Mouse (Mus musculus) embryonic facial prominence, embryonic 15.5 days (tissue): ENCODE measurements around the gene Ube2z. TPM values are rescaled to one million over a fixed set of nuclear protein-coding genes. Genes with fewer than 3 reads are reported as not detected.

ENCODE experiments used
- ATAC-seq: fragments of 200-750 bp; cut with Nextera tagmentation; 2 replicates; pipeline ENCODE4 v1.8.0; 2017; ENCODE audit warnings: low read depth, moderate TSS enrichment; ENCODE audit not compliant: insufficient number of reproducible peaks, low FRiP score, low TSS enrichment
- H3K27ac ChIP-seq: fragments of 300-500 bp; sonication (generic); replicated peaks from 2 replicates; pipeline ENCODE4 v1.5.1; 2015; ENCODE audit warnings: mild to moderate bottlenecking, inconsistent platforms
- H3K27me3 ChIP-seq: fragments of 300-500 bp; sonication (generic); 2 replicates; pipeline ENCODE4 v1.6.1; 2015; ENCODE audit warnings: inconsistent platforms
- H3K36me3 ChIP-seq: fragments of 300-500 bp; sonication (generic); 2 replicates; pipeline ENCODE4 v1.6.1; 2015; ENCODE audit warnings: mild to moderate bottlenecking, inconsistent platforms
- H3K4me1 ChIP-seq: fragments of 300-500 bp; sonication (generic); 2 replicates; pipeline ENCODE4 v1.6.1; 2015; ENCODE audit warnings: inconsistent platforms
- H3K4me2 ChIP-seq: fragments of 300-500 bp; sonication (generic); replicated peaks from 2 replicates; pipeline ENCODE4 v1.6.1; 2015; ENCODE audit warnings: mild to moderate bottlenecking, inconsistent platforms
- H3K4me3 ChIP-seq: fragments of 300-500 bp; sonication (generic); replicated peaks from 2 replicates; pipeline ENCODE4 v1.5.1; 2015; ENCODE audit warnings: mild to moderate bottlenecking, inconsistent platforms
- H3K9ac ChIP-seq: fragments of 300-500 bp; sonication (generic); 2 replicates; pipeline ENCODE4 v1.6.1; 2015; ENCODE audit warnings: inconsistent platforms
- H3K9me3 ChIP-seq: fragments of 300-500 bp; sonication (generic); replicated peaks from 2 replicates; pipeline ENCODE4 v1.6.1; 2016; ENCODE audit warnings: inconsistent platforms
- WGBS: fragments of 180-500 bp; shearing (Covaris S2); methylation state at CpG from one replicate; pipeline ENCODE4 v1.1.7; 2015; 5-methylcytosine and 5-hydroxymethylcytosine counted together
- polyA plus RNA-seq: library from polyadenylated mRNA; unstranded; fragments of >200 nt; fragmentation: Nextera tagmentation; extraction: Ambion mirVana; gene quantifications from 2 replicates; pipeline ENCODE4 v1.2.1, GENCODE M21; 2015

Gene Ube2z
- polyA plus RNA-seq, 1 experiment from 2014 or later: 47.1 TPM

- Histone ChIP-seq H3K4me3 (peak overlapping the region; percentile 91), H3K27ac (peak overlapping the region; percentile 84), H3K4me2 (peak overlapping the region; percentile 77), H3K36me3 (peaks cover 5% of the 10 kb centered on the region; the same call in 1 of the 2 replicates), H3K27me3 (no peaks in the 10 kb centered on the region), H3K9me3 (no peaks in the 10 kb centered on the region), H3K4me1 (peaks cover 14% of the 10 kb centered on the region), H3K9ac (0 out of 2 replicates have a peak overlapping the region, but pooled peaks have one; percentile 31)
- WGBS: 58% methylated on average over 13 of the region's 13 CpGs
- ATAC-seq: no peak
Observed at GRCm38 (mm10) chr11:96076221-96077105, 11.3 kb upstream of the Ube2z start.

DNA sequence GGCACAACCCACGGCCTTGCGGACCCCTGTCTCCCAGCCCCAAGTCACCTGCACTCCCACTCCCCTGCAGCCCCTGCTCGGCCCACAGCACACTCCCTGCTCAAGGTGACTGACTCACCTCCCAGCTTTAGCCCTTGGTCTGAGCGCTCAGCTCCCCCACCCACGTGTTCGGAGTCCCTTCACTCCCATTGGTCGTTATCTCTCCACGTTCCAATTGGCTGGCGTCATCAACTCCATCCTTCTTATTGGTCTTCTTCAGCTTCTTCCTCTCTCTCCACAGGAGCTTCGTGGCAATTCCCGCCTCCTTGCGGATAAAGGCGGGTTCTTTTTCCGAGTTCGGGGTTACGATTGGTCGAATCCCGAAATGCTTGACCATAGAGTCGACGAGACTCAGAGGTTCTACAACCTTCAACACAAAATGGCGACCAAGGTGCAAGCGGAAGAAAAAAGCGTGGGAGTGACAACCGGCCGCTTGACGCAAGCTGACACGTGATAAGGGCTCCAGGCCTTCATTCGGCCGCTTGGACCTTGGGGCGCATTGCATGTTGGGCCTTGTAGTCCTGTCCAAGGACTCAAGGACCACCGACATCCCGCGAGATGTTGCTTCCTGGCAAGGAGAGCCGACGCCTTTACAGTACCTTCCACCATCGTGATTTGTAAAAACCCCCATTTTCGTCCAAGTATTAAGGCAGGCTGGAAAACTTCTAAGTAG lies 10.5 kb upstream of the Ube2z start, which contains the start of gene Atp5g1:
TSS of gene Atp5g1 (minus strand) at position 162 of the 712 bp plus-strand sequence.
- ATAC-seq: peak; percentile 97
- Histone ChIP-seq H3K4me3 (peak within 1 kb of the TSS; percentile 91), H3K27ac (peak within 1 kb of the TSS; percentile 84), H3K4me2 (peak within 1 kb of the TSS; percentile 77), H3K9ac (peak within 1 kb of the TSS; percentile 89), H3K9me3 (no peaks in the 10 kb centered on the region), H3K4me1 (peaks cover 14% of the 10 kb centered on the region), H3K27me3 (no peaks in the 10 kb centered on the region), H3K36me3 (peaks cover 13% of the 10 kb centered on the region)
- WGBS: under 1% methylated on average over 37 of the region's 37 CpGs

- Histone ChIP-seq H3K27ac (peak overlapping the region; percentile 76), H3K36me3 (peaks cover 14% of the 10 kb centered on the region)
Observed at GRCm38 (mm10) chr11:96075177-96075508, 10.0 kb upstream of the Ube2z start.

GRCm38 (mm10) chr11:96074351-96075176 lies 9.4 kb upstream of the Ube2z start:
- no peak for ATAC-seq
- WGBS: 16% methylated on average over 17 of the region's 17 CpGs
- no peak overlapping the region; the same call in 1 of the 2 replicates for H3K27ac ChIP-seq

More at GRCm38 (mm10) chr11:96075177-96075508, 10.0 kb upstream of the Ube2z start:
- Histone ChIP-seq H3K9me3 (no peaks in the 10 kb centered on the region), H3K27me3 (no peaks in the 10 kb centered on the region), H3K4me2 (peak overlapping the region; percentile 77), H3K4me1 (peaks cover 14% of the 10 kb centered on the region), H3K4me3 (peak overlapping the region; percentile 91), H3K9ac (peak overlapping the region; percentile 89)
- no peak for ATAC-seq
- under 1% methylated on average over 15 of the region's 15 CpGs for WGBS

DNA sequence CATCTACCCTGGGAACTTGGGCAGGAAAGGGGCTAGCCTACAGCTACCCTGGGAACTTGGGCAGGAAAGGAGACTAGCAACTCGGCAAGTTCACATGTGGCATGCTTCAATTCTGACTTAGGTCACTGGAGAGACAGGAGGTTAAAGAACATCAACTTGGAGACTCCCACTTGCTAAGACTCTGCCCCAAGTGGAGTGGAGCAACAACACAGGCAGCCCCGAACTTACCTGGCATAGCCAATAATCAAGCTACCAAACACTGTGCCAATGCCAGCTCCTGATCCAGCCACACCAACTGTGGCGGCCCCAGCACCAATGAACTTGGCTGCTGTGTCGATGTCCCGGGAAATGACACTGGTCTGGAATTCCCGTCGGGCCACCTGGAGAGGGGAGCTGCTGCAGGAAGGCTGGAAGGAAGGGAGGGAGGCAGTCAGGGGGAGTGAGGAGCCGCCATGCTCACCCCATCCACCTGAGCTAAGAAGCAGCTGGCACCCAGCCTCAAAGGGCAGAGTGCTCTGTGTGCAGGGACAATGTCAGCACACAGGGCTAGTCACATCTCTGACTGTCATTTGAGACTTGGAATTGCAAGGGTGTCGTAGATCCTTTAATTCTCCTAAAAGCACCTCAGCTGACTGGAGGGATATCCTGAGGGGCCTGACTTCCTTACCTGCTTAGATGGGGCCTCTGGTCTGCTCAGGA lies 8.3 kb upstream of the Ube2z start:
- peak overlapping the region; percentile 91 for H3K4me3 ChIP-seq
- H3K4me1 ChIP-seq: peaks cover 14% of the 10 kb centered on the region
- H3K36me3 ChIP-seq: peaks cover 14% of the 10 kb centered on the region
- no peak overlapping the region for H3K27ac ChIP-seq
- no peak overlapping the region for H3K4me2 ChIP-seq
- no peaks in the 10 kb centered on the region for H3K9me3 ChIP-seq
- H3K9ac ChIP-seq: no peak overlapping the region
- H3K27me3 ChIP-seq: no peaks in the 10 kb centered on the region
- WGBS: 80% methylated on average over 9 of the region's 9 CpGs
- ATAC-seq: no peak

More at GRCm38 (mm10) chr11:96074351-96075176, 9.4 kb upstream of the Ube2z start:
- no peaks in the 10 kb centered on the region for H3K9me3 ChIP-seq
- H3K27me3 ChIP-seq: no peaks in the 10 kb centered on the region
- H3K36me3 ChIP-seq: peaks cover 14% of the 10 kb centered on the region
- H3K4me2 ChIP-seq: peak overlapping the region; percentile 77
- H3K4me3 ChIP-seq: peak overlapping the region; percentile 91
- H3K4me1 ChIP-seq: peaks cover 14% of the 10 kb centered on the region
- H3K9ac ChIP-seq: peak overlapping the region; percentile 89

DNA sequence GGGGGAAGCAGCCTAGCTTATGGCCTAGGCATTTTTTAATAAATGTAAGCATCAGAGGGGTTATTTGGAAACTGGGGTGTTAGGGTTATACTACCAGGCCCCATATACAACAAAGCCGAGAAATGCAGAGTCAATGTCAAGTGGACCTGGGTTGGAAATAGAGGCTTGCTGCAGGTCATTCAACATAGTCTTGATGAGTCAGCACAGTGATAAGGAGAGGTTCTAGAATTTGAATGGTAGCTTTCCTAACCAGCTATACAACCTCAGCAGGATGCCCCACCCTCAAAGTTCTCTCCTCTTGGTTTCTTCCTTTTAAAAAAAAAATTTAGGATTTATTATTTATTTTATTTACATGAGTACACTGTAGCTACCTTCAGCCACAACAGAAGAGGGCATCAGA lies 5.8 kb upstream of the Ube2z start:
- 93% methylated on average over 1 of the region's 1 CpGs for WGBS
- Histone ChIP-seq H3K4me1 (peaks cover 14% of the 10 kb centered on the region), H3K9me3 (no peaks in the 10 kb centered on the region), H3K4me3 (no peak overlapping the region), H3K27ac (no peak overlapping the region), H3K9ac (no peak overlapping the region), H3K27me3 (no peaks in the 10 kb centered on the region), H3K4me2 (no peak overlapping the region), H3K36me3 (peaks cover 14% of the 10 kb centered on the region)
- ATAC-seq: no peak

GRCm38 (mm10) chr11:96070353-96070752 lies 5.2 kb upstream of the Ube2z start:
- no peak for ATAC-seq
- H3K27me3 ChIP-seq: no peaks in the 10 kb centered on the region
- H3K9me3 ChIP-seq: no peaks in the 10 kb centered on the region
- no peak overlapping the region for H3K9ac ChIP-seq
- no peak overlapping the region for H3K4me3 ChIP-seq
- no peak overlapping the region for H3K4me2 ChIP-seq
- WGBS: 87% methylated on average over 7 of the region's 7 CpGs
- no peak overlapping the region for H3K27ac ChIP-seq
- peaks cover 19% of the 10 kb centered on the region for H3K4me1 ChIP-seq
- H3K36me3 ChIP-seq: peaks cover 14% of the 10 kb centered on the region

DNA sequence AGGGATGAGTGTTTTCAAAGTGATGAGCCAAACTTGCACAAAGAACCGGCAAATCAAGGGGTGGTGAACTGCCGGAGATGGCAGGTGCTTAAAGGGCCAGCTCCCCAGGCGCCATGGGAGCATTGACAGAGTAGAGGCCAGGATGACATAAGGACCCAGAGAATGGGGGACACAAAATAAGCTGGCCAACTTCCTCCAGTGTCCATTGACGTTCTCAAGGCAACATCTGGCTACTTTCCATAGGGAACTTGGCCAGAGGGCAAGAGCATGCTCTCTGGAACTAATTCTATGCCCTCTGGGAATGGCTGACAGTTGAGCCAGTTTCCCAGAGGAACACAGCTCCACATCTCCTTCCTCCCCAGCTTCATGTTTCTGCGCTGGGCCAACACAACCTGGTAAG lies 3.0 kb upstream of the Ube2z start:
- no peak for ATAC-seq
- H3K9me3 ChIP-seq: no peaks in the 10 kb centered on the region
- H3K36me3 ChIP-seq: peaks cover 14% of the 10 kb centered on the region
- no peak overlapping the region for H3K27ac ChIP-seq
- no peak overlapping the region for H3K4me2 ChIP-seq
- no peak overlapping the region for H3K9ac ChIP-seq
- H3K4me3 ChIP-seq: no peak overlapping the region
- WGBS: 61% methylated on average over 5 of the region's 5 CpGs
- peaks cover 17% of the 10 kb centered on the region for H3K4me1 ChIP-seq
- no peaks in the 10 kb centered on the region for H3K27me3 ChIP-seq

DNA sequence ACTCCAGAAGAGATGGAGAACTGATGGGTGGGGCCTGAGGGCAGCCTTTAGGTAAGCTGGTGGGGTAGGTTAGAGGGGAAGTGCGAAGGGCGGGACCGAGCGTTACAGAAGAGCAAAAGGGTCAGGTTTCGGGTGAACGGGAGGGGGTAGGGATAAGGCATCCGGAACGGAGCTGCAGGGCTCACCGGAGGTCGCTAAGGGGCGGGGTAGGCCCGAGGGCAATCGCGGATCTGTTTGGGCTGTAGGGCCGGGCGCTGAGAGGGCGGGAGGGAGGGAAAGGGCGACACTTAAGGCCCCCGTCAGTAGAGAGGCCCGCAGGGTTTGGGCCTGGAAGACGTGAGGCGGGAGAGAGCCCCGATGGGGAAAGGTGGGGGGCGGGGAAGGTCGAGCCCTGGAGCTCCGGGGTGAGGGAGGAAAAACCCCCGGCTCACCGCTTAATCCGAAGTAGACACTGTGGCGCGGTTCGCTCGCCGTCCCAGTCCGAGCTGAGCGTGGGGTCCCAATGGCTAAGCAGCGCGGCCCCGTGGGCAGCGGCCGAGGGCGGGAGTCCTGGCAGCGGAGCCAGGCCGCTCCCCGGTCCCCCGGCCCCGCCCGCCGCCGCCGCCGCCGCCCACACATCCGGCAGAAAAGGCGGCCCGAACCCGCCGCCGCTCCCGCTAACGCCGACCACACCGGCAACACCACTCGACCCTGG lies 520 bp downstream of the Ube2z start:
- H3K4me3 ChIP-seq: peak overlapping the region; percentile 94
- peak overlapping the region; percentile 80 for H3K4me2 ChIP-seq
- peak overlapping the region; percentile 85 for H3K27ac ChIP-seq
- H3K36me3 ChIP-seq: peaks cover 17% of the 10 kb centered on the region
- H3K4me1 ChIP-seq: peaks cover 28% of the 10 kb centered on the region
- ATAC-seq: peak; percentile 58
- WGBS: under 1% methylated on average over 63 of the region's 64 CpGs
- H3K27me3 ChIP-seq: no peaks in the 10 kb centered on the region
- no peaks in the 10 kb centered on the region for H3K9me3 ChIP-seq
- H3K9ac ChIP-seq: peak overlapping the region; percentile 95

DNA sequence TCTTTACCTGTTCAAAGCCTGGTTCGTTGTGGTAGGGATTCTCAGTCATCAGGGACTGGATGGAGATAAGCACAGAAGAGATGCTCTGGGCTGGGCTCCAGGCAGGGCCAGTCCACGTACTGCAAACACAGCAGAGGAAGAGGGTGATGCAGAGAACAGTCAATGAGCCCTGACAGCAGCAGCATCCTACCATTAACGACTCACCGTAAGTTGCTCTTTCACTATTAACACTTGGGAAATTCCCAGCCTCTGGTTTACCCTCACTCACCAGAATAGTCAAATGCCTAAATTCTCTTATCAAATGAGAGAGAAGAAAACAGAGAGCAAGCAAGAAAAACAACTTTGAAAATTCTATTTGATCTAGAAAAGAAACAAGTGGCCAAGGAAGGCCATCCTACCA lies 6.9 kb downstream of the Ube2z start:
- H3K27me3 ChIP-seq: no peaks in the 10 kb centered on the region
- 94% methylated on average over 4 of the region's 4 CpGs for WGBS
- no peak for ATAC-seq
- peaks cover 70% of the 10 kb centered on the region for H3K36me3 ChIP-seq
- H3K9ac ChIP-seq: no peak overlapping the region
- H3K4me2 ChIP-seq: no peak overlapping the region
- H3K27ac ChIP-seq: no peak overlapping the region
- no peak overlapping the region for H3K4me3 ChIP-seq
- H3K9me3 ChIP-seq: no peaks in the 10 kb centered on the region
- peaks cover 11% of the 10 kb centered on the region for H3K4me1 ChIP-seq
